Mouse (Mus musculus): Measurements from ENCODE around the gene Tmem203.

GRCm38 (mm10) chr2:25241438-25241775, 13.8 kb upstream of the Tmem203 start:
- no peak for TF ChIP-seq MAFK (IDR thresholded peaks at IDR 0.05; ENCODE audit: insufficient read depth, low read depth, low read length)
- no peak for TF ChIP-seq CHD2 (IDR thresholded peaks at IDR 0.05; ENCODE audit: low read depth, low read length)

Measured in ES-E14 (cell line).